Mouse (Mus musculus) gonadal fat pad, adult 2 months (tissue): Measurements from ENCODE around the gene Tsr3. TPM values are rescaled to one million over a fixed set of nuclear protein-coding genes. Genes with fewer than 3 reads are reported as not detected.

Source experiments
- DNase-seq: peaks from one replicate; pipeline ENCODE4 v3.0.0-alpha.2; 2012; ENCODE audit warnings: low read depth
- polyA plus RNA-seq: library from polyadenylated mRNA; depleted of rRNA; stranded (reverse); fragments of >200 nt; gene quantifications from 2 replicates; pipeline ENCODE4 v1.2.3, GENCODE M21; 2012

Gene Tsr3
- polyA plus RNA-seq, 1 experiment = 24.7 TPM

- DNase-seq = no peak
Observed at GRCm38 (mm10) chr17:25243131-25243780, 3.3 kb downstream of the Tsr3 start.

DNA sequence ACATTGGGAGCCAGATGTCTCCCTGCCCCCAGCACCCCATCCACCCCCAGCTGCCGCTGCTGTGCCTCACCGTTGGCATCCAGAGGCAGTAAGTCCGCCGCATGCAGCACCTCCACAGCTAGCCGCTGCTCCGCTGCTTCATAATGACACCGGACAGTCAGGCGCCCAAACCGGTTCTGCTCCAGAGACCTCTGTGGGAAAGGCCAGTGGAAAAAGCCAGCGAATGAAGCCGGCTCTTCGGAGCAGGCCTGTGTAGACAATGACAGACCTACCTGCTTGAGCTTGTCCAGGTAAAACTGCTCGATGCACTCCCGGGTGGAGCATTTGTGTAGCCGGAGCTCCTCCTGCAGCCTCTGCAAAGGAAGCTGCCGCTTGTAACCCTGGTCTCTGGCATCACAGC is 4.3 kb downstream of the Tsr3 start:
- DNase-seq = no peak

DNA sequence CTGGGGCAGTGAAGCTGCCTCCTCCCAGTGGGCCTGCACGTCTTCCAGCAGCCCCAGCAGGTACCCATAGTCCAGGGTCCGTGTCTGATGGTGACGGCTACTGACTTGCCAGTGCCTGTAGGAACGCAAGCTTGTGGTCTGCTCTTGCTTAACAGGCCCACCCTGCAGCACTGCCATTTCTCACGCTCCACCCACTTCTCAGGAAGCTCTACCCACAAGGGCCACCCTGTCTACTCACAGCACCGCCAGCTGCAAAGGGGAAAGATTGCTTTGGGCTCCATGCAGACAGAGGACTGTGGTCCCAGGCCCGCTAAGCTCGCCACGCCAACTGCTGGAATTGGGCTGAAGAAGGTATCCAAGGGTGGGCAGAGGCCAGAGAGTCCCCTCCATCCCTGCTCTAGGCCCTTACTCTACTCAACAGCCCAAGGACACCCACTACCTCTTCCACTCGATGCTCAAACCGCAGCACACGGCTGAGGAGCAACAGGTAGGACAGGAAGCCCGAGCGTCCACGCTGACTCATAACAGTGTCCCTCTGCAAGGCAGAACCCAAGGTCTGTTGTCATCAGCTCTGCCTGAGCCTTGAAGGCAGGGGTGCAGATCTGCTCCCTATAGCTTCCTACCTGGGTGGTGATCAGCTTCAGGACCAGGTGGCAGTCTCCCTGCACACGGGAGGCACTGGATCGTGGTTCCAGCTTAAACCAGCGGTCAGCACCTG is 8.2 kb downstream of the Tsr3 start:
- DNase-seq = no peak

GRCm38 (mm10) chr17:25250181-25250835 is 10.3 kb downstream of the Tsr3 start:
- no peak for DNase-seq

- no peak for DNase-seq
Observed at GRCm38 (mm10) chr17:25252643-25253042, 12.7 kb downstream of the Tsr3 start.

- DNase-seq = no peak
Observed at GRCm38 (mm10) chr17:25253760-25254159, 13.8 kb downstream of the Tsr3 start.

DNA sequence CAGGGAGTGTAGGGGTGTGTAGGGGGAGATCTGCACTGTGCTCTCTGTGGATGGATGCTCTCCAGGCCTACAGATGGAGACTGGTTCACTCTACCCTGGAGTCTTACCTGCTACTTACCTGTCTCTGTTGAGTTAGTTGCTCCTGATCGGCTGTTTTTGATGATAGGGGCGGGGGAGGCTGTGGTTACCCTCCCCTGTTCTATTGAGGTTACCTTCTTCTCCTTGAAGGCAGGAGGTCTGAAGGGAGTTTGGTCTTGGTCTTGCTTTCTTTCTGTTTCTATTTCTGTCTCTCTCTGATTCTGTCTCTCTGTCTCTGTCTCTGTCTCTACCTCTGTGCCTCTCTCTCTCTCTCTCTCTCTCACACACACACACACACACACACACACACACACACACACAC is 15.1 kb downstream of the Tsr3 start:
- no peak for DNase-seq

DNA sequence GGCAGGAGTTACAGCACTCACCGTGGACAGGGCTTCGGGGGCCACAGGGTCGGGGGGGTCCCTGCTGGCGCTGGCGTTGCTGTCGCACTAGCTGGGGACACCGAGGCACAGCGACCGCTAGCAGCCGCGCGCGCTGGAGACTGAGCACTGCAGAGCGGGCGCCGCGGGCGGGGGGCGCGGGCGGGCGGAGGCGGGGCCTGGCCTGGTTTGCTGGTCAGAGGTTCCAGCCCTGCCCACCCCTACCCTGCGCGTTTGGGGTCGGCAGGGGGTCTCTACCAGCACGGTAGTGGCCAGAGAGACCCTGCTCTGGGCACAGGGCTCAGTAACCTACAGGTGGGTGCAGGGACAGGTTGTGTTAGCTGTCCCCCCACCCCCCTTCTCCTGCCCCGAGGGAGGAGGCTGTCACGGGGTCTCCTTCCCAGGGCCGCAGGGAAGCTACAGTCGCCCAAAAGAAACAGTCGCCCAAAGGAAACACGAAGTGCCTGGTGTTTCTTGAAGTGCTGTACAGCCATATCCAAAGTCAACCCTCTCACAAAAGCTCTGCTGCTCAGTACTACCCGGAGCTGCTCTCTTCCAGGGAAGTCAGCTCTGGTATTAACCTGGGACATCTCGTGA is 16.3 kb downstream of the Tsr3 start, which contains the start of gene Baiap3:
Gene Baiap3 (minus strand): TSS at position 225 of the 615 bp plus-strand sequence.
- DNase-seq = no peak

DNA sequence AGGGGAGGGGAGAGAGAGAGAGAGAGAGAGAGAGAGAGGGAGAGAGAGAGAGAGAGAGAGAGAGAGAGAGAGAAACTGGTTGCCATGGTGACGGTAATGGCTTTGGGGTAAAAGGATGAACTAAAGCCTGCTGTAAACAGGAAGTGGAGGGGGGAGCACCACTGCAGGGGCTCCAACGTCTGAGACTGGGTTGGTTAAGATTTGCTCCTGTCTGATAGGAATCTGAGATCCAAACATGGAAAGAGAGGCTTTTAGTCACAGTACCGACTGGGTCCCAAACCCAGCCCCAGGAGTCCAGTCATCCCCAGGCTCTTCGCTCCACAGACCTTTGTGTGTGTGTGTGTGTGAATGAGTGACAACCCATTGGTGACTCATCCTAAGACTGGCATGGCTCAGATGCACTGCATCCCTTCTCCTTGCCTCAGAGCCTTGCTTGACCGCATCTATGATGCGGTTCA is 17.9 kb downstream of the Tsr3 start:
- no peak for DNase-seq

GRCm38 (mm10) chr17:25264453-25264852 is 24.5 kb downstream of the Tsr3 start:
- no peak for DNase-seq

DNA sequence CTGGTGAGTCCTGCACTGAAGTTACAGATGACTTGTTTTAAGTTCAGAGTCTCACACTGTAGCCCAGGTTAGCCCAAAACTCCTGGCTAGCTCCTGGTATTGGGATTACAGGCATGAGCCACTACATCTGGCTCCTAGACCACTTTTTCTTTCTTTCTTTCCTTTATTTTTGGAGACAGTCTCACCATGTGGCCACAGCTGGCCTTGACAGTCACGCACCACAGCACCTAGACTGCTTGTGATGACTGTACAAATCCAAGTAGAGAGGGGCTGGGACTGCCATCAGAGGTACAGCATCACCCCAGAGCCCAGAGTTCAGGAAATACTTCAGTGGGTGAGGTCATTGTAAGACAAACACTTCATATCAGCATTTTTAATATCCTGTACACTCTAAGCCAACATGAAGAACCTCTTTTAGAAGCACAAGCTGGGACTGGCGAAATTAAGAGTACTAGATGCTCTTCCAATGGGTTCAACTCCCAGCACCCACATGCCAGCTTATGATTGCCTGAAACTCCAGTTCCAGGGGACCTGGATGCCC is 30.9 kb downstream of the Tsr3 start:
- DNase-seq = no peak

DNA sequence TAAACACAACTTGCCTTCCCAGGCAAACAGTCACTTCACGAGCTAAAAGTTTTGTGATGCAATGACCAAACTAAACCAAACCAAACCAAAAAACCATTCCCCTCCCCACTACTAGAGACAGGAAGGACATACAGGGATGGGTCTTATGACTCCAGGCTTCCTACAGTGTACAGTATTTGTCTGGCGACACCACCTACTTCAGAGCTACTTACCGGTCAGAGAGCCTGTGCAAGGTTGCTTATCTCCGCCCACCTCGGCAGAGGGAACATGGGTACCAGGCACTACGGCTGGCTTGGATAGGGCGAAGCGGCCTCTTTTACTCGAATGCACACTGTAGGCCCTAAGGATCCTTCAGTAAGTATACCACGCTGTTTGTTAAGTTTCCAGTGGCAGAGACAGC is 32.4 kb downstream of the Tsr3 start:
- DNase-seq = no peak

DNA sequence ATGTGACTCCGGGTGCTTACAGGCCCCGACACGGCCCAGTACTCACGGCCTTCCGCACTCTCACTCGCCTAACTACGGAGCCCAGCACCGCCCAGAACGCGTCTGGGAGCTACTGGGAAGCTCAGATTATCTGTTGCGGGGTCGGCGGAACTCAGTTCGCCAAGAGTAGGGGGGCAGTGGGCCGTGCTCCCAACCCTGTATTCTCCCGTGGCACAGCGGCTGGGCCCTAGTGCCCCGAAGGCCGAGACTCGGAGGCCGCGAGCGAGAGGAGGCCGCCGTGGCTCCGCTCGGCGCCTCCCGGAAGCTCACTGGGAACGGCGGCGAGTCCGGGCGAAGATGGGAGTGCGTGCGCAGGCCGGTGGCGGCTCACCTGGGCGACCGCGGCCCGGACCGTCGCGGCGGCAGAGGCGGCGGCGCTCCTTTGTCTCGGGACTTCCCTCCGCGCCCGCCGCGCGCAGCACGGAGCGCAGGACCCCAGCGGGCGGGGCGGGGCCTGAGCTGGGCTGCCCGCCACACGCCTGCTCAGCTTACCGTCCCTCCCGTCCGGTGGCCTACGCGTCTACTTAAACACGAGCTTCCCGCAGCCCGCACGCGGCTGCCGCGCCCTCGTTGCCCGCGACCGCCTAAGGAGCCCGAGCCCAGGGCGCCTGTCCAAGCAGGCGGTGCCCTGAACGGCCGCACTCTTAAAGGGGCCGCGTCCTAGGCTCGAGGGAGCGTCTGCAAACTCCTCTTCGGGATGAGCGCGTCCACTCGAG is 33.2 kb downstream of the Tsr3 start:
- no peak for DNase-seq

GRCm38 (mm10) chr17:25273706-25274501 is 33.9 kb downstream of the Tsr3 start:
- peak; percentile 98 for DNase-seq

- DNase-seq = no peak
Observed at GRCm38 (mm10) chr17:25274571-25275346, 34.8 kb downstream of the Tsr3 start, which contains the start of gene Ube2i. Ube2i (minus strand) TSS chr17:25274622.

GRCm38 (mm10) chr17:25275833-25276232 is 35.9 kb downstream of the Tsr3 start:
- no peak for DNase-seq

- no peak for DNase-seq
Observed at GRCm38 (mm10) chr17:25282133-25282532, 42.2 kb downstream of the Tsr3 start.

GRCm38 (mm10) chr17:25285033-25285432 is 45.1 kb downstream of the Tsr3 start:
- DNase-seq = no peak

GRCm38 (mm10) chr17:25288842-25289241 is 48.9 kb downstream of the Tsr3 start:
- DNase-seq = no peak

- DNase-seq = no peak
Observed at GRCm38 (mm10) chr17:25290411-25290810, 50.4 kb downstream of the Tsr3 start.
